Mouse (Mus musculus) forebrain, embryonic 15.5 days (tissue): ENCODE results near the gene Zcchc17. TPM values are rescaled to one million over a fixed set of nuclear protein-coding genes. Genes with fewer than 3 reads are reported as not detected.

Source experiments
- ATAC-seq: fragments of 200-750 bp; cut with Nextera tagmentation; replicated peaks from 2 replicates; pipeline ENCODE4 v1.8.0; 2017; ENCODE audit warnings: mild to moderate bottlenecking, moderate TSS enrichment, moderate library complexity
- H3K27ac ChIP-seq: fragments of 300-500 bp; sonication (generic); replicated peaks from 2 replicates; pipeline ENCODE4 v1.5.1; 2015; ENCODE audit warnings: mild to moderate bottlenecking, inconsistent platforms
- H3K27me3 ChIP-seq: fragments of 300-500 bp; sonication (generic); 2 replicates; pipeline ENCODE4 v1.6.1; 2015; ENCODE audit warnings: inconsistent platforms
- H3K36me3 ChIP-seq: fragments of 300-500 bp; sonication (generic); 2 replicates; pipeline ENCODE4 v1.6.1; 2015; ENCODE audit warnings: mild to moderate bottlenecking, inconsistent platforms
- H3K4me1 ChIP-seq: fragments of 300-500 bp; sonication (generic); 2 replicates; pipeline ENCODE4 v1.6.1; 2015; ENCODE audit warnings: inconsistent platforms
- H3K4me2 ChIP-seq: fragments of 300-500 bp; sonication (generic); replicated peaks from 2 replicates; pipeline ENCODE4 v1.6.1; 2015; ENCODE audit warnings: mild to moderate bottlenecking, inconsistent platforms
- H3K4me3 ChIP-seq: fragments of 300-500 bp; sonication (generic); 2 replicates; pipeline ENCODE4 v1.5.1; 2015; ENCODE audit warnings: mild to moderate bottlenecking, inconsistent platforms
- H3K9ac ChIP-seq: fragments of 300-500 bp; sonication (generic); replicated peaks from 2 replicates; pipeline ENCODE4 v1.6.1; 2015; ENCODE audit warnings: mild to moderate bottlenecking, inconsistent platforms
- H3K9me3 ChIP-seq: fragments of 300-500 bp; sonication (generic); 2 replicates; pipeline ENCODE4 v1.6.1; 2016; ENCODE audit warnings: inconsistent platforms
- WGBS: fragments of 180-500 bp; shearing (Covaris S2); methylation state at CpG from one replicate; pipeline ENCODE4 v1.1.7; 2015; ENCODE audit warnings: mixed read lengths; 5-methylcytosine and 5-hydroxymethylcytosine counted together
- polyA plus RNA-seq: library from polyadenylated mRNA; unstranded; fragments of >200 nt; fragmentation: Nextera tagmentation; extraction: Ambion mirVana; gene quantifications from 2 replicates; pipeline ENCODE4 v1.2.1, GENCODE M21; 2015

Zcchc17 gene
- 84.3 and 85.0 TPM in 2 replicates for polyA plus RNA-seq

DNA sequence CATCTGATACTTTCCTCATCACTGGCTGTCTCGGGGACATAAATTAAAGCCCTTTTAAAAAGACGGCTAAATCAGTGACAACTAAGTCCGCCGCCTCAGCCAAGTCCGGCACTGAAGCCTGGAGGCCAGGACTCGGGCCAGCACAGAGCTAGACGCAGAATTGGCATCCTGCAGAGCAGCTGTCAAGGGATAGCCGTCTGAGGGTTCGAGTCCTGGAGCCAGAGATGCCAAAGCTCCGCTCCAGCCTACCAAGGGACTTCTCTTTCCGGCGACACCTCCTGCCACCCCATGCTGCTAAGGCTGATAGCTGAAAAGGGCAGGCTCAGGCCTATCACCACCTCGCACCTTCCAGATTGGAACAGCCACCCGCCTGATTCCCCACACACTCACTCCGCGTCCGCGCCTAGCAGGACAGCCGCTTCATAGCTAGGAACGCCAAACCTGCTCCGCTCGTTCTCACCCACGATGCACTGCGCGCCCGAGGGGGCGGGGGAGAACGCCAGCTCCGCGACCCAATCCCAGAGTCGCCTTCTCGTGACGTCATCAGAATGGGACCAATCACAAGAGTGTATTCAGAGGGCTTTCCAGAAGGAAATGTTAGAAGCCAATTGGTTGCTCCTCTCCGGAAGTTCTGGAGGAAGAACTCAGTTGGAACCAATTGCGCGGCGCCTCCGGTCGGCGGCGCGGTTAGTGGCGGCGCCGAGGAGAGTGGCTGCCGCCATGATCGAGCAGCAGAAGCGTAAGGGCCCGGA is at the start of gene Zcchc17, which contains the start of gene Snrnp40:
Gene Zcchc17 (minus strand): TSS at position 458 of the 752 bp plus-strand sequence.
Gene Snrnp40 (plus strand): TSS at position 647 of the 752 bp plus-strand sequence.
- Histone ChIP-seq H3K9me3 (no peaks in the 10 kb centered on the region), H3K4me2 (peak within 1 kb of the TSS; percentile 81), H3K27me3 (no peaks in the 10 kb centered on the region), H3K27ac (peak within 1 kb of the TSS; percentile 84), H3K36me3 (peaks cover 20% of the 10 kb centered on the region), H3K9ac (peak within 1 kb of the TSS; percentile 95), H3K4me3 (peak within 1 kb of the TSS; percentile 69), H3K4me1 (peaks cover 24% of the 10 kb centered on the region)
- WGBS = under 1% methylated on average over 49 of the region's 49 CpGs
- ATAC-seq = peak; percentile 99

DNA sequence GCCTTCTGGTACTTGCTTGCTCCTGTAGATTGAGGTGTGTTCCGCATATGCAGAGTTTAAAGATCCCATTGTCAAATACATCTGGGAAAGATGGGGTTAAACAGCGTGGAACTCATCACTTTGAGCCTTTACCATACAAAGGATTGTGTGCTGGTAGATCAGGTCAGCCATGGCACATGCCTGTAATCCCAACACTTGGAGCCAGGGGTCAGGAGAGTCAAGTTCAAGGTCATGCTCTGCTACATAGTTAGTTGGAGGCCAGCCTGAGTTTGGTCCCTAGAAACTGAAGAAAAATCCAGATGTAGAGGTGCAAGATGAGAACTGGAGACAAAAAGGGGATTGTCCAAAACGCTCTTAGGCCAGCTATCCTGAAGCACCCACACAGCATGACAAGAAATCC is 31.5 kb upstream of the Zcchc17 start:
- Histone ChIP-seq H3K9me3 (no peaks in the 10 kb centered on the region), H3K4me1 (no peaks in the 10 kb centered on the region), H3K27ac (no peak overlapping the region), H3K36me3 (peaks cover 37% of the 10 kb centered on the region), H3K4me3 (no peak overlapping the region), H3K4me2 (no peak overlapping the region), H3K27me3 (no peaks in the 10 kb centered on the region), H3K9ac (no peak overlapping the region)
- ATAC-seq = no peak
- WGBS = 69% methylated on average over 3 of the region's 3 CpGs

DNA sequence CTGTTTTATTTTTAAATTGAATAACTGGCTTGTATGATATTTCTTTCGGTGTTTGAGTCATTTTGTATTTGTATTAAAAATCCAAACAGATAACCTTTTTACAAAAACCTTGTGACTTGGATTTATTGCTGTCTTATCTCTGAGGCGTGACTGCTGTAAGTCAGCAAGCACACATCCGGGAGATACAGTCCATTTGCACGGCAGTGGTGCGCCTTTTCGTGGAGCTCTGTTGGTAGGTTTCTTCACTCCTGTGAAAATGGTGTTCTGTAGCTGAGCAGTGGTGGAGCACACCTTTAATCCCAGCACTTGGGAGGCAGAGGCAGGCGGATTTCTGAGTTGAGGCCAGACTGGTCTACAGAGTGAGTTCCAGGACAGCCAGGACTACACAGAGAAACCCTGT is 30.2 kb upstream of the Zcchc17 start:
- Histone ChIP-seq H3K36me3 (peaks cover 45% of the 10 kb centered on the region), H3K27me3 (no peaks in the 10 kb centered on the region), H3K9ac (no peak overlapping the region), H3K4me2 (no peak overlapping the region), H3K4me3 (no peak overlapping the region), H3K4me1 (no peaks in the 10 kb centered on the region), H3K9me3 (no peaks in the 10 kb centered on the region), H3K27ac (no peak overlapping the region)
- ATAC-seq = no peak
- 95% methylated on average over 7 of the region's 7 CpGs for WGBS

DNA sequence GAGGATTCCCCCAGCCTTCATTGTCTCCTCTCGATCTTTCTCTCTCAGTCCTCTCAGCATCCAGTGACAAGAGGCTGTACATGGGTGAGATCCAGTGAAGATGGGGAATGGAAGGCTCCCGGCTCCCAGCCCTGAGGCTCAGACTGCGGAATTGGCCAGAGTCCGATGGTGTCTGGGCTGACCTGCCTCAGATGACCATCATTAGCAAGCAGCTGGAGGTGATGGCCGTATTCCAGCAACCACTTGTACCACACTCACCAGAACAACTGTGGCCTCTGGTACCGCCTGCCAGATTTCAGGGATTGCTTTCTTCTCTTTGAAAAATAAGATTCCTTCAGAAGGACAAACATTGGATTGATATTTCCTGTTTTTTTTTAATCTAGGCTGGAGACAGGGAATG is 29.8 kb upstream of the Zcchc17 start:
- Histone ChIP-seq H3K27ac (no peak overlapping the region), H3K9me3 (no peaks in the 10 kb centered on the region), H3K27me3 (no peaks in the 10 kb centered on the region), H3K4me3 (no peak overlapping the region), H3K4me1 (no peaks in the 10 kb centered on the region), H3K9ac (no peak overlapping the region), H3K36me3 (peaks cover 49% of the 10 kb centered on the region), H3K4me2 (no peak overlapping the region)
- 82% methylated on average over 6 of the region's 6 CpGs for WGBS
- no peak for ATAC-seq

DNA sequence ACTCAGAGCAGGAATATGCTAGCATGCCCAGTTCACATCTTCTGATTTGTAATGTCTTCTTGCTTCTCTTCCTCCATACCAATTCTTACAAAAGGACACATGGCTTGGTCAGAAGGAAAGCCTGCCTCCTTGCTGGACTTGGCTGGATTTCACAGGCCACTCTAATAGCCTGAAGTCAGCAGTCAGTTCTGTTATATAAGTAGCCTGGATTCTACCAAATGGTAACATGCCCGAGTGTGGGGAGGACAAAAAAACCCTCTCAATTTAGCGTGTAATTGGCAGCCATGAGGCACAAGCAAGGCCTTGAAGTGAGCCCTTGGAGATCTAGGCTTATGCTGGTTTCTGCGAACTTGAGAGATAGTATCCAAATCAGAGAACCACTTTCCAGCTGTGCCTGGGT is 27.5 kb upstream of the Zcchc17 start:
- ATAC-seq = no peak
- H3K27ac ChIP-seq = no peak overlapping the region
- no peak overlapping the region for H3K4me3 ChIP-seq
- peaks cover 68% of the 10 kb centered on the region for H3K36me3 ChIP-seq
- H3K4me2 ChIP-seq = no peak overlapping the region
- no peaks in the 10 kb centered on the region for H3K9me3 ChIP-seq
- H3K4me1 ChIP-seq = no peaks in the 10 kb centered on the region
- no peaks in the 10 kb centered on the region for H3K27me3 ChIP-seq
- no peak overlapping the region for H3K9ac ChIP-seq
- WGBS = 88% methylated on average over 3 of the region's 3 CpGs

DNA sequence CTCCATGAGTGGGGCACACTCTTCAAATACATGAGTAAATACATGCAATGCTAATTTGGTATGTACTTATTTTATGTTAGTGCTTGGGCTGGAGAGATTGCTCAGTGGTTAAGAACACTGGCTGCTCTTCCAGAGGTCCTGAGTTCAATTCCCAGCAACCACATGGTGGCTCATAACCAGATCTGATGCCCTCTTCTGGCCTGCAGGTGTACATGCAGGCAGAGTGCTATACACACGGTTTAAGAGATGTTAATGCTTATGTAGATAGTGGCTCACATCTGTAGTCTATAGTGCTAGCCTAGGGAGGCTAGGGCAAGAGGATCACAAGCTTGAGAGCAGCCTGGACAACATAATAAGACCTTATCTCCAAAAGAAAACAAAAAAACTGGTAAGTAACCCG is 20.7 kb upstream of the Zcchc17 start:
- H3K27ac ChIP-seq = no peak overlapping the region
- no peak for ATAC-seq

DNA sequence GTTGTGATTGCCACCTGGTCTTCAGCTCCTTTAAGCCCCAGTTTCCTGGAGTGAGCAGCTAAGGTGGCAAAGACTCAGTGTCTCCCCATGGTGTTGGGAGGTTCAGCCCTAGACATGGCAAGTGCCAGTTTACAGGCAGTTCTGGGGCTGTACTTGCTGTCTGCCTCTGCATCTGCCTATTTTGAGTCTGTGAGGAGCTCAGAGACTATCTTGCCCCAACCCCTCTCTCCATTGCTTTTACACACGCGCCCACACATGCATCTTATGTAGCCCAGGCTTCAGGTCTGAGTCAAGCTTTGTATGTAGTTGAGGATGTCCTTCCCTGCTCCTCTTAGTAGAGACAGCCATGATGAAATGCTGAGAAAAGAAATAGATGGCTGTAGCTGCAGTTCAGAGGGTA is 19.4 kb upstream of the Zcchc17 start:
- no peaks in the 10 kb centered on the region for H3K4me1 ChIP-seq
- H3K36me3 ChIP-seq = peaks cover 79% of the 10 kb centered on the region
- H3K4me3 ChIP-seq = no peak overlapping the region
- 98% methylated on average over 2 of the region's 2 CpGs for WGBS
- no peak overlapping the region for H3K9ac ChIP-seq
- H3K4me2 ChIP-seq = no peak overlapping the region
- no peak overlapping the region for H3K27ac ChIP-seq
- H3K27me3 ChIP-seq = no peaks in the 10 kb centered on the region
- no peak for ATAC-seq
- no peaks in the 10 kb centered on the region for H3K9me3 ChIP-seq

More for the DNA sequence above, 20.7 kb upstream of the Zcchc17 start:
- no peaks in the 10 kb centered on the region for H3K27me3 ChIP-seq
- no peaks in the 10 kb centered on the region for H3K9me3 ChIP-seq
- no peaks in the 10 kb centered on the region for H3K4me1 ChIP-seq
- no peak overlapping the region for H3K9ac ChIP-seq
- WGBS = 88% methylated on average over 2 of the region's 2 CpGs
- H3K4me2 ChIP-seq = no peak overlapping the region
- H3K4me3 ChIP-seq = no peak overlapping the region
- peaks cover 79% of the 10 kb centered on the region for H3K36me3 ChIP-seq

DNA sequence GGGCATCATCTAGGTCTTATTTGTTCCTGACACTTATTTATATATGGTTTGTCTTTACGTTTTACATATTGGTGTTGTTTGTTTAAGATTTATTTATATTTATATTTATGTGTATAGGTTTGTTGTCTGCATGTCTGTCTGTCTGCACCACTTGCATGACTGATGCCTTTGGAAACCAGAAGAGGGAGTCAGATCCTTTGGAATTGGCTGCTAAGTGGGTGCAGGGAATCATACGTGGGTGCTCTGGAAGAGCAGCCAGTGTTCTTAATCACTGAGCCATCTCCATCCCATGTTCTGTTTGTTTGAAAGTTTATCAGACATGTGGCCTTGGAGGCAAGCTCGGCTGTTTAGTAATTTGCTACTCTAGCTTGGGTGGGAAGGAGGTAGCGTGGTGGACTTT is 17.8 kb upstream of the Zcchc17 start:
- WGBS = 92% methylated on average over 4 of the region's 4 CpGs
- H3K27ac ChIP-seq = no peak overlapping the region
- no peaks in the 10 kb centered on the region for H3K4me1 ChIP-seq
- no peak overlapping the region for H3K4me3 ChIP-seq
- H3K36me3 ChIP-seq = peaks cover 79% of the 10 kb centered on the region
- no peak overlapping the region for H3K9ac ChIP-seq
- no peak for ATAC-seq
- H3K9me3 ChIP-seq = no peaks in the 10 kb centered on the region
- no peaks in the 10 kb centered on the region for H3K27me3 ChIP-seq
- no peak overlapping the region for H3K4me2 ChIP-seq

DNA sequence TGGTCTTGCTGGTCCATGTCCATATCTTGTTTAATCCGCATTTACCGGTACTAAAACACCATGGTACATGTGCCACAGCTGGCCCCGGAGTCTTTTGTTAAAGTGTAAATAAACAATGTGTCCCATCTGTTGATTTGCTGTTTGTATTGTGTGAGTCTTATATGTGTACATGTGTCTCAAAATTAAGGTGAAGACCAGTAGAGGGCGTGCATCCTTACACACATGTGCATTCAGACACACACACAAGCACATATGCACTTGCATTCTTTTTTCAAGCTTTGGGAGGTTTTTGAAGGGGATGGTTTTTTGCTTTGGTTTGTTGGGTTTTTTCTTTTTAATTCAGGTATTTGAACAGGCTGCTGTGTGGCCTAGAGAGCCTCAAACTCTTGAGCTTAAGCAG is 16.9 kb upstream of the Zcchc17 start:
- ATAC-seq = no peak
- H3K4me3 ChIP-seq = no peak overlapping the region
- WGBS = 90% methylated on average over 4 of the region's 4 CpGs
- H3K27ac ChIP-seq = no peak overlapping the region
- no peaks in the 10 kb centered on the region for H3K4me1 ChIP-seq
- H3K4me2 ChIP-seq = no peak overlapping the region
- no peaks in the 10 kb centered on the region for H3K9me3 ChIP-seq
- no peaks in the 10 kb centered on the region for H3K27me3 ChIP-seq
- peaks cover 74% of the 10 kb centered on the region for H3K36me3 ChIP-seq
- no peak overlapping the region for H3K9ac ChIP-seq

DNA sequence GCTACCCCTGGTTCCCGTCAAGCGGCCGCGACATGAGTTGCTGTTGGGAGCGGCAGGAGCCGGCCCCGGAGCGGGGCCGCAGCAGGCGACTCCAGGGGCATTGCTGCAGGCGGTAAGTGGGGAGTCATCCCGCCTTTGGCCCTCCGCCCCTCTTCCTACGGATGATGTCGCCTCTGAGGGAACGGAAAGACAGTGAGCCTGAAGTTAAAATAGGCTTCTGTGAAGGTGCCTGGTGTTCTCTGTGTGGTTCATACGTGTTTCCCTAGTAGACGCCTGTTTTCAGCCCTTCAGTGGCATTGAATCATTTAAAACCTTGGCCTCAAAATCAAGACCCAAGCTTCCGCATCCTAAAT is 471 bp upstream of the Zcchc17 start:
- H3K9ac ChIP-seq = peak overlapping the region; percentile 95
- H3K36me3 ChIP-seq = peaks cover 25% of the 10 kb centered on the region
- WGBS = under 1% methylated on average over 19 of the region's 19 CpGs
- peak overlapping the region; percentile 75 for H3K4me2 ChIP-seq
- ATAC-seq = no peak; the same call in 1 of the 2 replicates
- H3K9me3 ChIP-seq = no peaks in the 10 kb centered on the region
- no peaks in the 10 kb centered on the region for H3K27me3 ChIP-seq
- H3K4me1 ChIP-seq = peaks cover 24% of the 10 kb centered on the region
- H3K27ac ChIP-seq = peak overlapping the region; percentile 82
- peak overlapping the region; percentile 69 for H3K4me3 ChIP-seq

DNA sequence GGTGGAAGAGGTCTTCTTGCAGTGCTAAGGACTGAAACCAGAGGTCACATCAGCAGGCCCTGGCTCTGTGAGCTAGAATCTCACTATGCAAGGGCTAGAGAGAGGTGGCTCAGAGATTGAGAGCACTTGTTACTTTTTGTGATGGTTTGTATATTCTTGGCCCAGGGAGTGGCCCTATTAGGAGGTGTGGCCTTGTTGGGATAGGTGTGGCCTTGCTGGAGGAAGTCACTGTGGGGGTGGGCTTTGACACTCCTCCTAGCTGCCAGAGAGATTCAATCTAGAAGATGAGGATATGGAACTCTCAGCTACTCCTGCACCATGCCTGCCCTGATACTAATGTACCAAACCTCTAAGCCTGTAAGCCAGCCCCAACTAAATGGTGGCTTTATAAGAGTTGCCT is 1.8 kb downstream of the Zcchc17 start:
- Histone ChIP-seq H3K9ac (no peak overlapping the region), H3K4me1 (peaks cover 24% of the 10 kb centered on the region), H3K36me3 (peaks cover 13% of the 10 kb centered on the region), H3K4me3 (no peak overlapping the region), H3K9me3 (no peaks in the 10 kb centered on the region), H3K4me2 (no peak overlapping the region), H3K27me3 (no peaks in the 10 kb centered on the region), H3K27ac (no peak overlapping the region)
- no peak for ATAC-seq

DNA sequence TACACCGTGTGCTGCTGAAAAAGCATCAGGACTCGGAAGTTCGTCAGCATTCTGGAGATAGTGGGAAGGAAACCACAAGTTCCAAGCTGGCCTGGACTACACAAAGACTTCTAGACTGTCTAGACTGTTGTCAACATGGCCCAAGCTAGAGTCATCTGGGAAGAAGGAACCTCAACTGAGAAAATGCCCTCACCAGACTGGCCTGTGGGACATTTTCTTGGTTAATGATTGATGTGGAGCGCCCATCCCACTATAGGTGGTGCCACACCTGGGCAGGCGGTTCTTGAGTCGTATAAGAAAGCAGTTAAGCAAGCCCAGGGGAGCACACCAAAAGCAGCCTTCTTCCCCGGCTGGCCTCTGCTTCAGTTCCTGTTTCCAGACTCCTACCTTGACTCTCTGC is 7.2 kb downstream of the Zcchc17 start:
- no peak for ATAC-seq
- no peak overlapping the region for H3K27ac ChIP-seq
- H3K4me2 ChIP-seq = no peak overlapping the region
- H3K9me3 ChIP-seq = no peaks in the 10 kb centered on the region
- H3K4me3 ChIP-seq = no peak overlapping the region
- peaks cover 50% of the 10 kb centered on the region for H3K36me3 ChIP-seq
- no peak overlapping the region for H3K9ac ChIP-seq
- H3K27me3 ChIP-seq = no peaks in the 10 kb centered on the region
- no peaks in the 10 kb centered on the region for H3K4me1 ChIP-seq
- WGBS = 95% methylated on average over 7 of the region's 7 CpGs
